Mouse (Mus musculus) CH12.LX (cell line): Measurements from ENCODE around the gene Gm45521. TPM values are rescaled to one million over a fixed set of nuclear protein-coding genes. Genes with fewer than 3 reads are reported as not detected.

Experiments
- DNase-seq: peaks from one replicate; pipeline ENCODE4 v3.0.0-alpha.2; 2013; ENCODE audit errors: extremely low read depth
- H3K27ac ChIP-seq: 2 replicates; pipeline ENCODE4 v1.5.1; 2012; ENCODE audit warnings: low read depth, mild to moderate bottlenecking, control low read depth, moderate library complexity; ENCODE audit not compliant: insufficient read depth
- H3K27me3 ChIP-seq: replicated peaks from 2 replicates; pipeline ENCODE3; 2012; ENCODE audit warnings: inconsistent platforms
- H3K36me3 ChIP-seq, 2 experiments: replicated peaks in 1 of 2; 2 replicates each; pipeline versions ENCODE3 to v1.6.1; 2012; ENCODE audit warnings: inconsistent platforms in 1 of 2, low read length in 1 of 2, mild to moderate bottlenecking in 1 of 2, mixed read lengths in 1 of 2, moderate library complexity in 1 of 2; ENCODE audit not compliant: control insufficient read depth in 1 of 2, insufficient read depth in 1 of 2
- H3K4me1 ChIP-seq, 2 experiments: 2 replicates each; pipeline ENCODE4 v1.6.1; 2012; ENCODE audit warnings: inconsistent platforms in 1 of 2, moderate library complexity in 1 of 2; ENCODE audit not compliant: insufficient read depth in 2 of 2, control insufficient read depth in 1 of 2
- H3K4me2 ChIP-seq: 2 replicates; pipeline ENCODE4 v1.6.1; 2012; ENCODE audit warnings: low read depth, mild to moderate bottlenecking, control low read depth; ENCODE audit not compliant: poor library complexity, insufficient read depth, severe bottlenecking
- H3K4me3 ChIP-seq, 3 experiments: fragments of 150-350 bp in 1 of 3; sonication (generic) in 1 of 3; replicated peaks in 1 of 3; 2 replicates each; pipeline versions ENCODE3 to v1.5.1; 2011 to 2012; ENCODE audit warnings: low read depth in 2 of 3, low read length in 2 of 3, mild to moderate bottlenecking in 2 of 3, moderate library complexity in 2 of 3, control low read depth in 1 of 3, improper control_type of control experiment in 1 of 3, inconsistent platforms in 1 of 3, mixed read lengths in 1 of 3; ENCODE audit not compliant: poor library complexity in 1 of 3
- H3K79me2 ChIP-seq: replicated peaks from 2 replicates; pipeline ENCODE4 v1.6.1; 2012; ENCODE audit warnings: mild to moderate bottlenecking, moderate library complexity; ENCODE audit not compliant: control insufficient read depth, poor library complexity, insufficient read depth, severe bottlenecking; ENCODE audit errors: extremely low read depth
- H3K9ac ChIP-seq: 2 replicates; pipeline ENCODE4 v1.6.1; 2012; ENCODE audit warnings: low read depth, mild to moderate bottlenecking, control low read depth, moderate library complexity; ENCODE audit not compliant: insufficient read depth
- H3K9me3 ChIP-seq: replicated peaks from 2 replicates; pipeline ENCODE3; 2012; ENCODE audit warnings: low read length, inconsistent platforms, mixed read lengths
- BHLHE40 ChIP-seq: IDR thresholded peaks from 2 replicates; pipeline ENCODE4 v1.6.1; 2011; ENCODE audit warnings: mild to moderate bottlenecking, low read depth, low read length, improper control_type of control experiment
- ELF1 ChIP-seq: IDR thresholded peaks from 2 replicates; pipeline ENCODE4 v1.6.1; 2014; ENCODE audit warnings: low read depth, mild to moderate bottlenecking, inconsistent platforms, low read length, improper control_type of control experiment
- EP300 ChIP-seq: IDR thresholded peaks from 2 replicates; pipeline ENCODE4 v1.6.1; 2011; ENCODE audit warnings: low read length, improper control_type of control experiment
- ETS1 ChIP-seq: conservative IDR thresholded peaks from 2 replicates; pipeline ENCODE4 v1.6.1; 2012; ENCODE audit warnings: low read depth, mild to moderate bottlenecking, inconsistent platforms, low read length, improper control_type of control experiment, moderate library complexity
- GABPA ChIP-seq: IDR thresholded peaks from 2 replicates; pipeline ENCODE4 v1.6.1; 2012; ENCODE audit warnings: low read depth, low read length, improper control_type of control experiment, inconsistent platforms; ENCODE audit not compliant: insufficient replicate concordance
- IRF4 ChIP-seq: IDR thresholded peaks from 2 replicates; pipeline ENCODE4 v1.6.1; 2014; ENCODE audit warnings: low read depth, mild to moderate bottlenecking, inconsistent platforms, low read length, improper control_type of control experiment
- MAX ChIP-seq: IDR thresholded peaks from 2 replicates; pipeline ENCODE4 v1.6.1; 2011; ENCODE audit warnings: low read length, improper control_type of control experiment
- MEF2A ChIP-seq: IDR thresholded peaks from 2 replicates; pipeline ENCODE4 v1.6.1; 2014; ENCODE audit warnings: low read depth, mild to moderate bottlenecking, inconsistent platforms, low read length, improper control_type of control experiment, borderline replicate concordance
- MXI1 ChIP-seq: IDR thresholded peaks from 2 replicates; pipeline ENCODE4 v1.6.1; 2011; ENCODE audit warnings: mild to moderate bottlenecking, low read depth, low read length, improper control_type of control experiment
- MYC ChIP-seq: IDR thresholded peaks from 2 replicates; pipeline ENCODE4 v1.6.1; 2011; ENCODE audit warnings: low read depth, mild to moderate bottlenecking, improper control_type of control experiment, low read length
- NELFE ChIP-seq: IDR thresholded peaks from 2 replicates; pipeline ENCODE4 v1.6.1; 2011; ENCODE audit warnings: low read depth, low read length, improper control_type of control experiment
- PAX5 ChIP-seq: IDR thresholded peaks from 2 replicates; pipeline ENCODE4 v1.6.1; 2012; ENCODE audit warnings: low read length, inconsistent platforms, mixed read lengths
- POLR2A ChIP-seq: IDR thresholded peaks from 2 replicates; pipeline ENCODE4 v1.6.1; 2011; ENCODE audit warnings: low read depth, mild to moderate bottlenecking, improper control_type of control experiment, low read length
- POLR2AphosphoS2 ChIP-seq: IDR thresholded peaks from 2 replicates; pipeline ENCODE4 v1.6.1; 2011; ENCODE audit warnings: low read depth, low read length, improper control_type of control experiment
- RAD21 ChIP-seq: IDR thresholded peaks from 2 replicates; pipeline ENCODE4 v1.6.1; 2011; ENCODE audit warnings: low read depth, mild to moderate bottlenecking, low read length, improper control_type of control experiment, moderate library complexity
- TCF12 ChIP-seq: IDR thresholded peaks from 2 replicates; pipeline ENCODE4 v1.6.1; 2014; ENCODE audit warnings: low read depth, mild to moderate bottlenecking, inconsistent platforms, low read length, improper control_type of control experiment
- UBTF ChIP-seq: IDR thresholded peaks from 2 replicates; pipeline ENCODE4 v1.6.1; 2012; ENCODE audit warnings: low read depth, mild to moderate bottlenecking, inconsistent platforms, low read length, improper control_type of control experiment, moderate library complexity
- ZC3H11A ChIP-seq: IDR thresholded peaks from 2 replicates; pipeline ENCODE4 v1.6.1; 2012; ENCODE audit warnings: low read depth, mild to moderate bottlenecking, inconsistent platforms, low read length, improper control_type of control experiment
- ZMIZ1 ChIP-seq: IDR thresholded peaks from 2 replicates; pipeline ENCODE4 v1.6.1; 2012; ENCODE audit warnings: low read depth, mild to moderate bottlenecking, inconsistent platforms, low read length, improper control_type of control experiment
- dilution Hi-C: fragments of 300-500 bp; cut with MboI; formaldehyde crosslinking; loops from 2 replicates; pipeline ENCODE4 v1.14.3; 2020; ENCODE audit warnings: low sequenced_read_pairs; ENCODE audit not compliant: extremely low pct_unique_long_range_greater_than_20kb, extremely low pct_ligation_motif_present
- in situ Hi-C: fragments of 300-500 bp; cut with MboI; formaldehyde crosslinking; loops from 3 replicates; pipeline ENCODE4 v1.14.3; 2019; ENCODE audit warnings: low sequenced_read_pairs, low pct_ligation_motif_present, low pct_unique_long_range_greater_than_20kb, mixed read lengths
- polyA plus RNA-seq: library from polyadenylated mRNA; unstranded; fragments of >175 nt; gene quantifications from 2 replicates; pipeline ENCODE4 v1.2.1, GENCODE M21; 2012; ENCODE audit warnings: low read depth; ENCODE audit not compliant: insufficient read length
- total RNA-seq, 2 experiments: library from RNA; depleted of rRNA; stranded (reverse); fragments of 300-350 nt in 1 of 2; fragments of >200 nt in 1 of 2; gene quantifications; 2 replicates each; pipeline ENCODE4 v1.2.3; 2012 to 2014

Gene Gm45521
- total and polyA plus RNA-seq, 3 experiments = not detected

DNA sequence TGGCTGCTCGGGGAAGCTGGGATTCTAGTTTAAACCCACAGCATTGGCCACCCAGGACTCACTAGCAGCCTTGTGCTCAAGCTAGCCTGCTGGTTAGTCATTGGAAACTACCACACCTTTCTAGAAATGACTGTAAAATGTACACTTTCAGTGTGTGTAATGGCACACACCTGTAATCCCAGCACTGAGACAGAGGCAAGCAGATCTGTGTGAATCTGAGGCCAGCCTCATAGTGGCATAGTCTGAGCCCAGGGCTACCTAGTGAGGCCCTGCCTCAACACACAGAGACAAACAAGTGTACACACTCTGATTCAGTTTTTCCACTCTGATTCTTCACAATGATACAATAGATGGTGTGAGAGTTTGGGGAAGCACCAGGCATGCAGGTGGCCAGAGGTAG, 32.3 kb downstream of the Gm45521 start (continued):
- peak; percentile 59 for TF ChIP-seq BHLHE40
- TF ChIP-seq ZMIZ1 = no peak
- peak; percentile 89 for TF ChIP-seq EP300
- TF ChIP-seq UBTF = no peak
- no peak for TF ChIP-seq NELFE
- TF ChIP-seq MEF2A = peak; percentile 30; the same call in 1 of the 2 replicates
- TF ChIP-seq GABPA = no peak
- TF ChIP-seq ELF1 = no peak
- TF ChIP-seq POLR2AphosphoS2 = no peak
- no peak for TF ChIP-seq RAD21
- no peak for TF ChIP-seq ZC3H11A
- TF ChIP-seq POLR2A = no peak
- no peak for TF ChIP-seq PAX5

DNA sequence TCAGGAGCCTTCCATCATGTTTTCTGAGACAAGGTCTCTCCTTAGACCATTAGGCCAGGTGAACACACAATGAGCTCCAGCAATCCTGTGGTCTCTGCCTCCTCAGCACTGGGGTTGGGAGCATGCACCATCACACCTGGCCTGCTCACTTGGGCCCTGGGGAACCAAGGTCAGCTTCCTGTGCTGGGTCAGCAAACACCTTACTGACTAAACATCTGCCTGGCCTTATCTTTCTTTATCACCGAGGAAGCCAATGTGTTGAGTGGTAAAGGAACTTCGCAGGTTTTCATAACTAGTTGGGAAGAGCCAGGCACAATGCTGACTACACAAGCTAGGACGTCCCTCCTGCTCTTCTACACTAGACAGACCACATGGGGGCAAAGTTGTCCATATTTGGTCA, 32.9 kb downstream of the Gm45521 start:
- no peak for TF ChIP-seq PAX5
- TF ChIP-seq TCF12 = 0 out of 2 replicates have a peak, but pooled peaks have one; percentile 5
- dilution Hi-C loops = no loop called here
- H3K27ac ChIP-seq = no peak overlapping the region

DNA sequence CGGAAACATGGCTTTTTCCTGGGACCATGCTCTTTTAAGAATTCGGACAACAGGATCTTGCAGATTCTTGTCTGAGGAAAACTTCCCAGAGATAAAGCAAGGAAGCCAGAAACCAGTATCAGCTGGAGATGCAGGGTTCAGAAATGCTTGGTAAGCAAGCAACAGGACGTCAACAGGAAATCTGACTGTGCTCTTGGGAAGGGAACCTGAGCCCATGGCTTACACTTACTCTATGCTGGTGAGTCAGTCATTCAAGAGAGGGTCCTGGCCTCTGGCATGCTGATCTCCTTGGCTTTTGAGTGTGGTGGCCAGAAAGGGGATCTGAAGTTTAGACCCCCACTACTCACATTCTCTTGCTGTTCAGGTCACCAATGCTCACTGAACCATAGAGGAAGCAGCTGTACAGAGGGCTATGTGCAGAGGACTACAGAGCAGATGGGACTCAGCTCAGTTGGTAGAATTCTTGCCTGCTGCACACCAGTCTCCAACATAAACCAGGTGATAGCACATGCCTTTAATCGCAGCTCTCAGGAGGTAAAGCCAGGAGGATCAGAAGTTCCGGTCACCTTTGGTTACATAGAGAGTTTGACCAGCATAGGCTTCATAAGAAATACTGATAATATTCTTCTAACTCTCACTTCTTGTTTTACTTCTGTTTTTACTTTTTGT, 34.2 kb downstream of the Gm45521 start:
- TF ChIP-seq BHLHE40 (peak; percentile 19; the same call in 1 of the 2 replicates), ETS1 (0 out of 2 replicates have a peak, but pooled peaks have one; percentile 22), IRF4 (peak; percentile 62), MAX (no peak), MYC (no peak), MXI1 (no peak), EP300 (no peak)
- peaks cover 51 to 79% of the 10 kb centered on the region in 2 experiments for H3K4me1 ChIP-seq
- no peak overlapping the region; the same call in 1 of the 2 replicates for H3K4me2 ChIP-seq
- no peak overlapping the region for H3K9ac ChIP-seq
- H3K27ac ChIP-seq = no peak overlapping the region
- H3K36me3 ChIP-seq = peaks cover 0 to 48% of the 10 kb centered on the region in 2 experiments
- H3K4me3 ChIP-seq = peak overlapping the region in 1 of 3 experiments; percentile 56
- DNase-seq = no peak
- no peaks in the 10 kb centered on the region for H3K79me2 ChIP-seq
- no peaks in the 10 kb centered on the region for H3K27me3 ChIP-seq
- no peaks in the 10 kb centered on the region for H3K9me3 ChIP-seq
- in situ Hi-C loops = loop anchor here (10.0 kb wide), 2 partner anchors 176 to 184 kb away; partner anchors contain the start of genes Flnb and Pdhb
- dilution Hi-C loops = no loop called here

More for the DNA sequence above, 32.9 kb downstream of the Gm45521 start:
- H3K4me2 ChIP-seq = no peak overlapping the region
- peaks cover 0 to 61% of the 10 kb centered on the region in 2 experiments for H3K36me3 ChIP-seq
- H3K79me2 ChIP-seq = no peaks in the 10 kb centered on the region
- no peaks in the 10 kb centered on the region for H3K9me3 ChIP-seq
- no peak overlapping the region for H3K4me3 ChIP-seq
- in situ Hi-C loops = loop anchor here (10.0 kb wide), 2 partner anchors 175 to 185 kb away; partner anchors contain the start of genes Flnb and Pdhb
- H3K9ac ChIP-seq = no peak overlapping the region
- H3K27me3 ChIP-seq = no peaks in the 10 kb centered on the region
- H3K4me1 ChIP-seq = peaks cover 45 to 66% of the 10 kb centered on the region in 2 experiments
- no peak for DNase-seq
